13 mouse cellular contexts compared by ENCODE assay signal in genomic region chr1:72058045-72058703, GRCm38 (mm10).
DNase-seq lines count a peak whose midpoint lies in the region; ATAC-seq and TF ChIP-seq lines count a peak whose summit lies in the region.
"Had no signal": no experiment of that assay in that cellular context is flagged by ENCODE, and none has a peak within 500 bp of the region (broad histone marks: within the 10 kb centered on the region; RNA-seq: fewer than 3 reads in every experiment).

No protein-coding gene starts in this region.

- H3K4me3 ChIP-seq in gastrocnemius, adult 2 months, result no peak overlapping the region
- no peak overlapping the region for H3K4me3 ChIP-seq in layer of hippocampus, adult 2 months
- H3K4me3 ChIP-seq: neural tube, embryonic 12.5 days had no signal

- intact Hi-C loops in gastrocnemius, adult 2 months (cut with DNase I), result no loop called here

- DNase-seq in gastrocnemius, adult 18-20 months (ENCODE audit: low spot score), result peak; percentile 14
- no peak for DNase-seq in gastrocnemius, adult 2 months
- DNase-seq in layer of hippocampus, adult 2 months (ENCODE audit: low spot score in 2 of 2), result no peak
- no peak for DNase-seq in layer of hippocampus, postnatal 10 days (ENCODE audit: low spot score in 2 of 2)
- no peak for DNase-seq in cerebellum, adult 18-20 months
- no peak for DNase-seq in kidney, postnatal 14 days
- DNase-seq: adrenal gland, postnatal 25 days; cerebellum, adult 11-12 months; embryo, embryonic 11 days had no signal

- ATAC-seq in common myeloid progenitor, adult 5-6 weeks (replicated peaks; ENCODE audit: low read depth, poor library complexity, severe bottlenecking), result peak; percentile 78
- 0 out of 2 replicates have a peak, but pooled peaks have one; percentile 18 for ATAC-seq in megakaryocyte, adult 5-6 weeks (ENCODE audit: poor library complexity, severe bottlenecking)
- ATAC-seq: midbrain, embryonic 16.5 days had no signal

- no peak for TF ChIP-seq CTCF in gastrocnemius, adult 2 months (IDR thresholded peaks at IDR 0.05)
- no peak for TF ChIP-seq CTCF in layer of hippocampus, adult 2 months (conservative IDR thresholded peaks at IDR 0.05)

- H3K27ac ChIP-seq in gastrocnemius, adult 2 months, result no peak overlapping the region
- peak overlapping the region; percentile 10; the same call in 1 of the 2 replicates for H3K27ac ChIP-seq in layer of hippocampus, adult 2 months
- H3K27ac ChIP-seq: neural tube, embryonic 12.5 days had no signal
